Mouse (Mus musculus): ENCODE results near the gene Ank3. TPM values are rescaled to one million over a fixed set of nuclear protein-coding genes. Genes with fewer than 3 reads are reported as not detected.
A peak's percentile ranks its signal among the peaks of the same experiment; 100 is the strongest.

Ank3 gene
- polyA plus RNA-seq, 1 experiment from 2014 or later = 7.1 TPM

DNA sequence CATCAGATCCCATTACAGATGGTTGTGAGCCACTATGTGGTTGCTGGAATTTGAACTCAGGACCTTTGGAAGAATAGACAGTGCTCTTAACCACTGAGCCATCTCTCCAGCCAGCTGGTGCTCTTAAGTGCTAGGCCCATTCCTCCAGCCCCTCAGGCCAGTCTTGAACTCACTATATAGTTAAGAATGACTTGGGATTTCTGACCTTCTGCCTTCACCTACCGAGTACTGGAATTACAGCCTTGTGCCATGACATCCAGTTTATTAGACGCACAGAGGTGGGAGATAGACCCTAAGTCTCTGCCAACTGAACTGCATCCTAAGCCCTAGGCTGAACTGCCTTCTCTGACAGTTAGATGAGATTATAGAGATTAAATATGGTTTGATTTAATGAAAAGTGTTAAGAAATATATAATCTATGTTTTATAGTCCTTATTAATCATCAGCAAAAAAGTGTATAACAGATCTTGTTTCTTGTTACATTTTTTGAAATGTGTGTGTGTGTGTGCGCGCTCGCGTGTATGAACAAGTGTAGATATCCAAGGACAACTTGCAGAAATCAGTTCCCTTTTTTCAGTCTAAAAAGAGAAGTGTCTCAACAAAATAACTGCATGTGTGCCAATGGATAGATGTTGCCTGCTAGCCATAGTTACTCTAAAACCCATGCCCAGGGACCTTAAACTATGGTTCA, 520.0 kb downstream of the Ank3 start:
- Histone ChIP-seq H3K9me3 (ENCODE audit: low read length) (no peaks in the 10 kb centered on the region), H3K4me2 (ENCODE audit: low read depth, low read length) (no peak overlapping the region), H3K4me3 (ENCODE audit: low read depth, low read length) (no peak overlapping the region), H3K36me3 (replicated peaks; ENCODE audit: insufficient read depth, low read length) (no peaks in the 10 kb centered on the region), H3K27me3 (ENCODE audit: insufficient read depth, low read length) (no peaks in the 10 kb centered on the region), H3K4me1 (ENCODE audit: insufficient read depth) (peaks cover 13% of the 10 kb centered on the region), H3K9ac (replicated peaks) (no peak overlapping the region), H3K27ac (ENCODE audit: low read depth) (no peak overlapping the region)
- ATAC-seq (no peak), DNase-seq (no peak)
- WGBS (ENCODE audit: insufficient replicate concordance) = 63% methylated on average over 6 of the region's 6 CpGs
- TF ChIP-seq CTCF (IDR thresholded peaks at IDR 0.05; ENCODE audit: low read depth) = no peak
- TF ChIP-seq EP300 (IDR thresholded peaks at IDR 0.05; ENCODE audit: low read depth) = no peak

DNA sequence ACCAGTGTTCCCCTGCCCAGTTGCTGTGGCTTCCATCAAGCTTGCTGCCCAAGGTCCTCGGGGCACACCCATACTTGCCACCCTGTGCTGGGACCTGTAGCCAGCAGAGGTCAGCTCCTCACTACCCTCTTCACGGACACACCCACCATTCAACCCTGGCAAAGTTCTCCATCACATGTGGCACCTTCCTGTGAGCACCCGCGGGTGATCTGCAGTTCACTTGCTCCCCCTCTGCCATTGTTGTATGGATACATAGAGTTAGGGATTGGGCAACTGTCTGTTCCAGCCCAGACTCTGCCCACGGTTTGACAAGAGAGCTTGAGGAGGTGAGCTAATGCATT, 520.5 kb downstream of the Ank3 start:
- DNase-seq (no peak), ATAC-seq (no peak)
- no peaks in the 10 kb centered on the region for H3K9me3 ChIP-seq (ENCODE audit: low read length)
- no peak overlapping the region for H3K9ac ChIP-seq (replicated peaks)
- H3K4me1 ChIP-seq (ENCODE audit: insufficient read depth) = peaks cover 13% of the 10 kb centered on the region
- H3K4me3 ChIP-seq (ENCODE audit: low read depth, low read length) = no peak overlapping the region
- no peak overlapping the region for H3K4me2 ChIP-seq (ENCODE audit: low read depth, low read length)
- no peaks in the 10 kb centered on the region for H3K36me3 ChIP-seq (replicated peaks; ENCODE audit: insufficient read depth, low read length)
- H3K27ac ChIP-seq (ENCODE audit: low read depth) = no peak overlapping the region
- 62% methylated on average over 5 of the region's 5 CpGs for WGBS (ENCODE audit: insufficient replicate concordance)
- no peaks in the 10 kb centered on the region for H3K27me3 ChIP-seq (ENCODE audit: insufficient read depth, low read length)
- no peak for TF ChIP-seq EP300 (IDR thresholded peaks at IDR 0.05; ENCODE audit: low read depth)
- no peak for TF ChIP-seq CTCF (IDR thresholded peaks at IDR 0.05; ENCODE audit: low read depth)

DNA sequence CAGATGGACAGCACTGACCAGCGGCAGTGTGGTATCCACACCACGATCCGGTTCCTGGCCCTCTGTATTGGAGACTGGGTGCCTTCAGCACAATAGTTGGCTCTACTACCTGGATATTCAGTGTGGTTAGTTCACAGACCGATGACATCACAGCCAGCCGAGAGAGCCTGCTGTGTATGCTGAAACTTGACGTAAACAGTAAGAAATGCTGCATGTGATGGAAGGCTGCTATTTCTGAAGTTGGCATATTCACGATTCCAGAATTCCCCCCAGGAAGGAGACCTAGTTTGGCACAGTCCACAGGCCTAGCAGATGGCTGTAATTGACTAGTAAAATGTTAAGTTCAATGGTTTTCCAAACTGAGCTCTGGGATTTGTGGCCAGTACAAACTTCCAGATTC, 521.2 kb downstream of the Ank3 start:
- H3K4me3 ChIP-seq (ENCODE audit: low read depth, low read length) = no peak overlapping the region
- H3K4me2 ChIP-seq (ENCODE audit: low read depth, low read length) = no peak overlapping the region
- 0 out of 2 replicates have a peak overlapping the region, but pooled peaks have one; percentile 34 for H3K27ac ChIP-seq (ENCODE audit: low read depth)
- DNase-seq = no peak
- H3K27me3 ChIP-seq (ENCODE audit: insufficient read depth, low read length) = no peaks in the 10 kb centered on the region
- peaks cover 13% of the 10 kb centered on the region for H3K4me1 ChIP-seq (ENCODE audit: insufficient read depth)
- H3K9me3 ChIP-seq (ENCODE audit: low read length) = no peaks in the 10 kb centered on the region
- ATAC-seq = no peak
- H3K9ac ChIP-seq (replicated peaks) = no peak overlapping the region
- 73% methylated on average over 7 of the region's 7 CpGs for WGBS (ENCODE audit: insufficient replicate concordance)
- no peaks in the 10 kb centered on the region for H3K36me3 ChIP-seq (replicated peaks; ENCODE audit: insufficient read depth, low read length)
- TF ChIP-seq EP300 (IDR thresholded peaks at IDR 0.05; ENCODE audit: low read depth) = no peak
- no peak for TF ChIP-seq CTCF (IDR thresholded peaks at IDR 0.05; ENCODE audit: low read depth)

DNA sequence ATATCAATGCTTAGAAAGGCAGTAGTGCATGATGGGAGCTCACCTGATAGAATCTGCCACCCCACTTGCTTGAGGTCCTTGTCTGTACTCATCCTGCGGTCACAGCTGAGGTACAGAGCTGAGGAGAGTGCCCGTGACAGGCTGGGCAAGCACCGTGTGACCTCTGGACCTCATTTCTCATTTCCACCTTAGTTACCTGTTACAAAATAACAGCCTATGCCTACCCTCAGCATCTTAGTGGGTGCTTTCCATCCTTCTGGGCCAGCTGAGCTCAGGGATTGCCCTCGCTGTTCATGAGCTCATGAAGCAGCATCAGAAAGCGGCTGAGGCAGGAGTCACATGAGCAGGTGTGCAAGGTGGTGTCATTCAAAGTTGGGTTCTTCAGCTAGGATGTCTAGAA, 523.5 kb downstream of the Ank3 start:
- H3K27ac ChIP-seq (ENCODE audit: low read depth) = no peak overlapping the region
- no peak overlapping the region for H3K4me3 ChIP-seq (ENCODE audit: low read depth, low read length)
- H3K4me1 ChIP-seq (ENCODE audit: insufficient read depth) = peaks cover 13% of the 10 kb centered on the region
- TF ChIP-seq EP300 (IDR thresholded peaks at IDR 0.05; ENCODE audit: low read depth) = no peak
- no peak for TF ChIP-seq CTCF (IDR thresholded peaks at IDR 0.05; ENCODE audit: low read depth)
- no peaks in the 10 kb centered on the region for H3K36me3 ChIP-seq (replicated peaks; ENCODE audit: insufficient read depth, low read length)
- H3K9ac ChIP-seq (replicated peaks) = no peak overlapping the region
- no peaks in the 10 kb centered on the region for H3K9me3 ChIP-seq (ENCODE audit: low read length)
- DNase-seq (no peak), ATAC-seq (no peak)
- no peak overlapping the region for H3K4me2 ChIP-seq (ENCODE audit: low read depth, low read length)
- 67% methylated on average over 5 of the region's 5 CpGs for WGBS (ENCODE audit: insufficient replicate concordance)
- H3K27me3 ChIP-seq (ENCODE audit: insufficient read depth, low read length) = peaks cover 8% of the 10 kb centered on the region; the same call in 1 of the 2 replicates

DNA sequence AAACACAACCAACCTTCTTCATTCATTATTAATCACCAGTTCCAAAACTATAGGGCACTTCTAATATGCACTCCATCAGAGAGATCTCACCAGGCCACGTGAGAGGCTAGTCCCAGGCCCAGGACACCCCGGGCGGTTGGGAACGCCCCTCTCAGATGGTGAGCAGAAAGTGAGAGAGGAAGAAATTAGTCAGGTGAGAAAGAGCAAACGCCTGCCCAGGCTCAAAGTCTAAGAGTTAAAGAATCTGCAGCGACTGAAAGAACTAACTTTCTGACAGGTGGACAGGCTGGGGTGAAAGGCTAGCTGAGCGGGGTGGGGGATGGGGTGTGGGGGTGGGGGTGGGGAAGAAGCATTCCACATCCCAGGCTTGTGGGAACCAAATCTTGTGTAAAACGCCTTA, 525.2 kb downstream of the Ank3 start:
- peaks cover 8% of the 10 kb centered on the region; the same call in 1 of the 2 replicates for H3K27me3 ChIP-seq (ENCODE audit: insufficient read depth, low read length)
- peak overlapping the region; percentile 97 for H3K27ac ChIP-seq (ENCODE audit: low read depth)
- H3K36me3 ChIP-seq (replicated peaks; ENCODE audit: insufficient read depth, low read length) = no peaks in the 10 kb centered on the region
- DNase-seq = no peak
- H3K4me3 ChIP-seq (ENCODE audit: low read depth, low read length) = peak overlapping the region; percentile 38
- peaks cover 13% of the 10 kb centered on the region for H3K4me1 ChIP-seq (ENCODE audit: insufficient read depth)
- H3K9me3 ChIP-seq (ENCODE audit: low read length) = no peaks in the 10 kb centered on the region
- WGBS (ENCODE audit: insufficient replicate concordance) = 37% methylated on average over 8 of the region's 8 CpGs
- ATAC-seq = no peak
- H3K9ac ChIP-seq (replicated peaks) = no peak overlapping the region
- TF ChIP-seq EP300 (IDR thresholded peaks at IDR 0.05; ENCODE audit: low read depth) (no peak), CTCF (IDR thresholded peaks at IDR 0.05; ENCODE audit: low read depth) (no peak)
- peak overlapping the region; percentile 78 for H3K4me2 ChIP-seq (ENCODE audit: low read depth, low read length)

DNA sequence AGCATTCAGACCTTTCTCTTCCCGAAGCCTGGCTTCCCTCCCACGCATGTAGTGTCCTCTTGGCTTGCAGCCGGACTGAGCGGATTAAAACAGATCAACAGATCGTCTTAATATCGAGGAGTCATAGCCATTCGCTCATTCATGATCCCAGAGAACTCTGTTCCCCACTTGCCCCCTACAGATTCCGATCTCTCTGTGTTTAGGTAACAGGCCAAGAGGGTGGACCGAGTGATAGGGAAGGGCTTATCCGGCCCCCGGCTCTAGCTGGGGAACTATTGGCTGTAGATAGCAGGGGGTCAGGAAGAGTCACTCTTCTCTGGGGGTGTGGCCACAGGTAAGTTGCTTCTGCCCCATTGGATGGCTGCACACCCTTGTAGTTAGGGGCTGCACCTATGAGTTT, 525.7 kb downstream of the Ank3 start:
- H3K9ac ChIP-seq (replicated peaks) = no peak overlapping the region
- DNase-seq = peak; percentile 67
- 16% methylated on average over 11 of the region's 11 CpGs for WGBS (ENCODE audit: insufficient replicate concordance)

More for the DNA sequence above, 525.7 kb downstream of the Ank3 start:
- peak overlapping the region; percentile 78 for H3K4me2 ChIP-seq (ENCODE audit: low read depth, low read length)
- no peaks in the 10 kb centered on the region for H3K9me3 ChIP-seq (ENCODE audit: low read length)
- TF ChIP-seq EP300 (IDR thresholded peaks at IDR 0.05; ENCODE audit: low read depth) (no peak), CTCF (IDR thresholded peaks at IDR 0.05; ENCODE audit: low read depth) (no peak)
- H3K36me3 ChIP-seq (replicated peaks; ENCODE audit: insufficient read depth, low read length) = no peaks in the 10 kb centered on the region
- H3K4me3 ChIP-seq (ENCODE audit: low read depth, low read length) = peak overlapping the region; percentile 38
- ATAC-seq = peak; percentile 87
- peaks cover 8% of the 10 kb centered on the region; the same call in 1 of the 2 replicates for H3K27me3 ChIP-seq (ENCODE audit: insufficient read depth, low read length)
- peak overlapping the region; percentile 97 for H3K27ac ChIP-seq (ENCODE audit: low read depth)
- peaks cover 12% of the 10 kb centered on the region for H3K4me1 ChIP-seq (ENCODE audit: insufficient read depth)

Measured in liver, postnatal 0 days (tissue).